Mouse (Mus musculus): Measurements from ENCODE around the gene Rgmb. TPM values are rescaled to one million over a fixed set of nuclear protein-coding genes. Genes with fewer than 3 reads are reported as not detected.
A peak's percentile ranks its signal among the peaks of the same experiment; 100 is the strongest.

Rgmb gene
- total RNA-seq (2021), result 10 to 100 TPM; 66.5 to 71.9 TPM

GRCm38 (mm10) chr17:15830766-15831644, at the start of gene Rgmb:
TSS of gene Rgmb (minus strand) at chr17:15831039.
- intact Hi-C loops (cut with DNase I), result no loop called here
- peak in 1 of 2 experiments; percentile 15 for DNase-seq (ENCODE audit: low spot score in 2 of 2)

DNA sequence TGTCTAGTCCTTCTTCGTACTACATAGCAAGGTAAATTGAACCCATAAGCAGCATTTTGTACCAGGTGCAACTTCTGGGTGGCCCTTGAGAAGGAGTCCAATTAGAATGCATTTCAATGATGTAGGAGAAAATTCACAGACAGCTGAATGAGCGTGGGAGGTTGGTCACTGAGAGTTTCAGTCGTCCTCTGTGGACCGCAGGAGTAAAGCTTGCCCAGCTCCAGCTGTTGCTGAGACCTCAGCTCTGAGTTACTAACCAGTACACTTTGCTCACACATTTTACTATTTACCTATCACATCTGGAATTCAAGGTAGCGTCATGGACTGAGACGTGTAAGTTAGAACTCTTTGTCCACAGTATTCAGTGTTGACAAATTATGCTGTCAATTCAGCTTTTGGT, 43.9 kb upstream of the Rgmb start:
- intact Hi-C loops (cut with DNase I), result no loop called here
- no peak for DNase-seq (ENCODE audit: low spot score in 2 of 2)

DNA sequence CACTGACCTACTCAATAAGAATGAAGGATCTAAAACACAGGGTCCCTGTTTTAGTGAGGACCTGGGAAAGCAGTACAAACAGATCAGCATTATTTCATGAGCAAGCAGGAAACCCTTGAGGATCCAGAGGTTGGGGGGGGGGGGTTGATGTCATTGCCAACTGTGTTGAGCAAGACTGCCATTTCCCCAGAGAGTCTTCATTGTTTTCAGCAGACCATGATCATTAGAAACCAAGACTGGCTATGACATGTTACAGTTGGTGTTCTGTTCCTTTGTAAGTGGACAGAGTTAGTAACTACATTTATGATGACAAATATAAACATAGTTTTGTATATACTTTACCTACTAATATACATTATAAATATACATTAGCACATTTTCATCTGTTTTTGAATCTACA, 41.3 kb upstream of the Rgmb start:
- intact Hi-C loops (cut with DNase I), result no loop called here
- DNase-seq (ENCODE audit: low spot score in 2 of 2), result no peak

- DNase-seq (ENCODE audit: low spot score in 2 of 2), result no peak
- intact Hi-C loops (cut with DNase I), result no loop called here
These were observed 34.4 kb upstream of the Rgmb start for GRCm38 (mm10) chr17:15865249-15865648.

- intact Hi-C loops (cut with DNase I), result no loop called here
- DNase-seq (ENCODE audit: low spot score in 2 of 2), result no peak
These were observed 31.5 kb upstream of the Rgmb start for GRCm38 (mm10) chr17:15862355-15862754.

DNA sequence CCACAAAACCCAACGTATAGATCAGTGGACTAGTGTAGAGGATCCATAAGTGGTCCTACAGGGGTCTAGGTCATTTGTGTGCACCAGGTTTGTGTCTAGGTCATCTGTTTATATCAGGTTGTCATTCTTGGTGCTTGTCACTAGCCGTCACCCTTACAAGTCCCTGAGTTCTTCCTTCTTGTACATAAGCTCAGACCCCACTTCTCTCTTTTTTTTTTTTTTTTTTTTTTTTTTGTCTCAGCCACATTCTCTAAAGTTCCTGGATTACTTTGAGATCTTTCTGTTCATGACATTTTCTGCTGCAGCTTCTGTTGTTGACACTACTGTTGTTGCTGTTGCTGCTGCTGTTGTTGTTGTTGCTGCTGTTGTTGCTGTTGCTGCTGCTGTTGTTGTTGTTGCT, 22.3 kb upstream of the Rgmb start:
- DNase-seq (ENCODE audit: low spot score in 2 of 2), result no peak
- intact Hi-C loops (cut with DNase I), result no loop called here

GRCm38 (mm10) chr17:15850544-15850943, 19.7 kb upstream of the Rgmb start:
- intact Hi-C loops (cut with DNase I), result no loop called here
- no peak for DNase-seq (ENCODE audit: low spot score in 2 of 2)

GRCm38 (mm10) chr17:15841425-15841824, 10.6 kb upstream of the Rgmb start:
- intact Hi-C loops (cut with DNase I), result no loop called here
- DNase-seq (ENCODE audit: low spot score in 2 of 2), result no peak

DNA sequence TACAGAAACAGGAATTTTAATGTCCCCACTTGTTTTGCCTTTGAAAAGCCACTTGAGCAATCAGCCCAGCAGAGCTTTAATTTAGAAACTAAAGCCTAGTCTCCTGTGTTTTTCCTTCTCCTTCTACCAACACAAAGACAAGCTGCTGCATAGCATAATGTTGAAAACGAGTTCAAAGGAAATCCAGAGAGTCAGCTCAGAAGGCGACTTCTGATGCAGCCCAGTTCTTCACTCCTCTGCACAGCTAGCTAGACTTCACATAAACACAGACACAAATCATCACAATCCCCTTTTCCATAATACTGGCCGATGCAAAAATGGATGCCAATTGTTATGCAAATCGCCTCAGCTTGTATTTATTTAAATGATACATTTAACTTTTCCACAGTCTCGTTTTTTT, 1.6 kb upstream of the Rgmb start:
- no peak for DNase-seq (ENCODE audit: low spot score in 2 of 2)
- intact Hi-C loops (cut with DNase I), result no loop called here

- no peak for DNase-seq (ENCODE audit: low spot score in 2 of 2)
- intact Hi-C loops (cut with DNase I), result no loop called here
These were observed 971 bp upstream of the Rgmb start for GRCm38 (mm10) chr17:15831810-15832209.

DNA sequence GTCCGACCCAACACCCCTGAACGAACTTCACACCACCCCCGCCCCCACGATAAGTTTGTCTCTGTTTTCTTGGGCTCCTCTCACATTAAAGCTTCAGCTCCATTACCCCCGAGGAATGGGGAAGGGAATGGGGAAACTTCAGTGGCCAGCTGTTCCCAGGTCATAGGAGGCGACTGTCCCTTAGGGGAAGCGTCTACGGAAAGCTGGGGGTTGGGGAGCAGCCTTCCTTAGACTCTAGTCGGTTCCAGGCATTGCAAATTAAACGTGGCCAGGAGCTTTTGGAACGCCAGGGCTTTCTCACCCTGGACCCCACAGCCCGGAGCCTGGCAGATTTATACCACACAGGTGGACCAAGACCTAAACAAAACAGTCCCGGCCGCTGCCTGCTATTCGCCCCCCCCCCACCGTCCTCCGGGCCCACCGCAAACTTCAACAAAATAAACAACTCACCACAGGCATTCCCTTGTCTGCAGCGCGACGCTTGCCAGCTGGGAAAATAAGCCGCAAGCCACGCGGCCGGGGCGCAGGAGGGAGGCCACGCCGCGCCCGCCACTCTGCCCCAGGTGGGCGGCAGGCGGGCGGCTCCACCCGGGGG, 571 bp downstream of the Rgmb start:
- intact Hi-C loops (cut with DNase I), result no loop called here
- DNase-seq (ENCODE audit: low spot score in 2 of 2), result no peak

- DNase-seq (ENCODE audit: low spot score in 2 of 2), result peak in 1 of 2 experiments; percentile 16
These were observed 1.4 kb downstream of the Rgmb start for GRCm38 (mm10) chr17:15829198-15830170.

DNA sequence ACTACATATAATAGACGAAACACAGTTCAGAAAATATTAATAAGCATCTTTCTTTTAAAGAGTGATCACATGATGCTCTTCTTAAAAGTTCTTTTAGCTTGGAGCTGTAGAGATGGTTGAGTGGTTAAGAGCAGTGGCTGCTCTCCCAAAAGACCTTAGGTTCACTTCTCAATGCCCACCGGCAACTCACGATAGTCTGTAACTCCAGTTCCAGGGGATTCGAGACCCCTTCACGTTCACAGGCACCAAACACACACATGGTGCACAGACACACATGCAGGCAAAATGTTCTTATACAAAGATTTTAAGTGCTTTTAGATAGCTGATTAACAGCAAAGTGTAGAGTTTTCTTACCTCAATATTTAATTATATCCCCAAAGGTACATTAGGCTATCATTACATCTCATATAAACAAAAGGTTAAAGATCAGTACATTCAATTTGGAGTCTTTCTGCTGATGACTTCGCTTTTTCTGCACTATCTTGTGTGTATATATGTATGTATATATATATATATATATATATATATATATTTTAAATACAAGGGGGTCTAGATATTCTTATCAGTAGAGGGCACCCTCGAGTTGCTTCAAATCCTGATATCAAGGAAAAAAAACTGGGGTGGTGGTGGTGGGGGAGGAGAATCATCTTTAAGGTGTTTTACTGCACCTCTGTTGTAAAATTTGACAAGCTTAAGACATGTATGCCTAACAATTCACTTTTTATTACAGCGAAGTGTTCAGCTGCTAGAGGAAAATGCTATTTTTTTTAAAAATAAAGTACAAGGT, 2.5 kb downstream of the Rgmb start:
- intact Hi-C loops (cut with DNase I), result loop anchor here (5.0 kb wide), 1 partner anchor 839 kb away; no protein-coding TSS in a partner anchor
- DNase-seq (ENCODE audit: low spot score in 2 of 2), result no peak

More at GRCm38 (mm10) chr17:15829198-15830170, 1.4 kb downstream of the Rgmb start:
- intact Hi-C loops (cut with DNase I), result loop anchor here (5.0 kb wide), 1 partner anchor 838 kb away; no protein-coding TSS in a partner anchor

DNA sequence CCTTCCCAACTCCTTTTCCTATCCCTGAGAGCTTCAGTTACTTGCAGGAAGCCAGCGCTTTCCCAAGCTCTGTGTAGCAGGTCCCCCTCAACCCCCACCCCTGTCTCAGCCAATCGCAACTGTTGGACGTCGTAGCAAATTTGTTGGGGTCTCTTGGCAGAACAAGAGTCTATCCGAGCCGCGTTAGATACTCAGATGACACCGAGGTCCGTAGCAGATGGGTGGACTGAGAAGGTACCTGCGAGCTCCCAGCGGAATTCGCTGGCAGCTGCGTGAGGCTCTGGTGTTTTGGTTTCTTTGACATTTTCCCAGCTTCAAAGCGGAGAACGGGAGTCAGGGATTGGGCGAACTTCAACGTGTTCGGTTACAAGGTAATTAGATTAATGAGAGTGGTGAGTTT, 3.9 kb downstream of the Rgmb start:
- peak in 1 of 2 experiments; percentile 34 for DNase-seq (ENCODE audit: low spot score in 2 of 2)
- intact Hi-C loops (cut with DNase I), result loop anchor here (5.0 kb wide), 1 partner anchor 840 kb away; no protein-coding TSS in a partner anchor

GRCm38 (mm10) chr17:15826444-15826909, 4.4 kb downstream of the Rgmb start:
- DNase-seq (ENCODE audit: low spot score in 2 of 2), result peak; percentile 99
- intact Hi-C loops (cut with DNase I), result loop anchor here (5.0 kb wide), 1 partner anchor 841 kb away; no protein-coding TSS in a partner anchor

- peak; percentile 65 to 77 for DNase-seq (ENCODE audit: low spot score in 2 of 2)
- intact Hi-C loops (cut with DNase I), result loop anchor here (2.0 to 5.0 kb wide), 2 partner anchors 21 to 842 kb away; no protein-coding TSS in a partner anchor
These were observed 5.1 kb downstream of the Rgmb start for GRCm38 (mm10) chr17:15825481-15826396.

DNA sequence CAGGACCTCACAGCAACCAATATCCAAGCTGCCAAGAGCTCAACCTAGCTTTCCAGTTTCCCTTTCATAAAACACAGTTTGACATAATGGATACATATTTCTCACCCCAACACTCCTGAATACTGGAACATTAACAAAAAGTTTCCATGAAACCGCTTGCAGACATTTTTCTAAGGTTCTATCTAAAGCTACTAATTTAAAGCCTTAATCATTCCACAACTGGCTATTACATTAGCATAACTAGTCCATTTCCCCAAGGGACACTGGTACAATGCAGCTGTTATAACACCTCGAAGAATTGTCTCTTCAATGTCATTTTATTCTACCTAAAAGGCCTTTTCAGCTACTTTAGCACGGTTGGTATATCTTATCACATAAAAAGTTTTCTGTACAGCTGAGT, 6.0 kb downstream of the Rgmb start:
- intact Hi-C loops (cut with DNase I), result loop anchor here (2.0 to 5.0 kb wide), 2 partner anchors 20 to 842 kb away; no protein-coding TSS in a partner anchor
- DNase-seq (ENCODE audit: low spot score in 2 of 2), result no peak
